Mouse (Mus musculus): ENCODE data around the gene St6galnac5. TPM values are rescaled to one million over a fixed set of nuclear protein-coding genes. Genes with fewer than 3 reads are reported as not detected.

Gene St6galnac5
- polyA plus RNA-seq, 1 experiment from 2014 or later, result 8.4 TPM

DNA sequence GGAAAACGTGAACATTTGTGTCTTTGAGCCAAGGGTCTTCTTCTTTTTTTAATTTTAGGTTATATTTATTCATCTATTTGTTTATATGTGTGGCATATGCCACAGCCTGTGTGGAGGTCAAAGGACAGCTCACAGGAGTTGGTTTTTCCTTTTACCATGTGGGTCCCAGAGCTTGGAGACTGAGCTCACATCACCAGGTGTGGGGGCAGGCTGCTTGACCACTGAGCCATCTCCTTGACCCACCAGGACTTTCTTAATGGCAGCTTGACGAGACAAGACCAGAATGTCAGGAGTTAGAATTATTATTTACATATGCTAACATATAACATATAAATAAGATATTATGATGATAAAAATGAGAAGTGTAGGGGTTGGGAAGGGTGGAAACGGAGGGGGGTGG, 85.9 kb downstream of the St6galnac5 start:
- H3K9ac ChIP-seq (ENCODE audit: low read length), result no peak overlapping the region
- H3K4me2 ChIP-seq (ENCODE audit: low read length), result no peak overlapping the region
- DNase-seq (ENCODE audit: low spot score) (no peak), ATAC-seq (no peak)
- H3K4me3 ChIP-seq (ENCODE audit: low read depth, low read length), result no peak overlapping the region
- no peaks in the 10 kb centered on the region for H3K36me3 ChIP-seq (ENCODE audit: control insufficient read depth, insufficient read depth, low read length)
- H3K9me3 ChIP-seq (replicated peaks; ENCODE audit: control insufficient read depth, low read length), result no peaks in the 10 kb centered on the region
- no peak overlapping the region for H3K27ac ChIP-seq (ENCODE audit: low read depth, low read length)
- no peaks in the 10 kb centered on the region for H3K4me1 ChIP-seq (ENCODE audit: control insufficient read depth, insufficient read depth, low read length)
- 73% methylated on average over 3 of the region's 3 CpGs for WGBS
- H3K27me3 ChIP-seq (replicated peaks; ENCODE audit: control insufficient read depth, insufficient read depth, low read length), result no peaks in the 10 kb centered on the region

- Histone ChIP-seq H3K4me3 (ENCODE audit: low read depth, low read length) (no peak overlapping the region), H3K4me1 (ENCODE audit: control insufficient read depth, insufficient read depth, low read length) (no peaks in the 10 kb centered on the region), H3K27ac (ENCODE audit: low read depth, low read length) (no peak overlapping the region), H3K27me3 (replicated peaks; ENCODE audit: control insufficient read depth, insufficient read depth, low read length) (no peaks in the 10 kb centered on the region), H3K9ac (ENCODE audit: low read length) (no peak overlapping the region), H3K36me3 (ENCODE audit: control insufficient read depth, insufficient read depth, low read length) (no peaks in the 10 kb centered on the region), H3K9me3 (replicated peaks; ENCODE audit: control insufficient read depth, low read length) (no peaks in the 10 kb centered on the region), H3K4me2 (ENCODE audit: low read length) (no peak overlapping the region)
- no peak for DNase-seq (ENCODE audit: low spot score)
- ATAC-seq, result no peak
- WGBS, result 71% methylated on average over 4 of the region's 4 CpGs
Measured at GRCm38 (mm10) chr3:152894935-152895334, 87.1 kb downstream of the St6galnac5 start.

GRCm38 (mm10) chr3:152888116-152888515, 93.9 kb downstream of the St6galnac5 start:
- Histone ChIP-seq H3K9ac (ENCODE audit: low read length) (no peak overlapping the region), H3K27ac (ENCODE audit: low read depth, low read length) (no peak overlapping the region), H3K4me1 (ENCODE audit: control insufficient read depth, insufficient read depth, low read length) (0 out of 2 replicates have a peak, but pooled peaks cover 4% of the 10 kb centered on the region), H3K36me3 (ENCODE audit: control insufficient read depth, insufficient read depth, low read length) (no peaks in the 10 kb centered on the region), H3K9me3 (replicated peaks; ENCODE audit: control insufficient read depth, low read length) (no peaks in the 10 kb centered on the region), H3K4me2 (ENCODE audit: low read length) (no peak overlapping the region), H3K27me3 (replicated peaks; ENCODE audit: control insufficient read depth, insufficient read depth, low read length) (no peaks in the 10 kb centered on the region), H3K4me3 (ENCODE audit: low read depth, low read length) (no peak overlapping the region)
- DNase-seq (ENCODE audit: low spot score) (no peak), ATAC-seq (no peak)
- 65% methylated on average over 7 of the region's 7 CpGs for WGBS

- H3K4me3 ChIP-seq (ENCODE audit: low read depth, low read length), result no peak overlapping the region
Measured at GRCm38 (mm10) chr3:152886749-152887148, 95.3 kb downstream of the St6galnac5 start.

DNA sequence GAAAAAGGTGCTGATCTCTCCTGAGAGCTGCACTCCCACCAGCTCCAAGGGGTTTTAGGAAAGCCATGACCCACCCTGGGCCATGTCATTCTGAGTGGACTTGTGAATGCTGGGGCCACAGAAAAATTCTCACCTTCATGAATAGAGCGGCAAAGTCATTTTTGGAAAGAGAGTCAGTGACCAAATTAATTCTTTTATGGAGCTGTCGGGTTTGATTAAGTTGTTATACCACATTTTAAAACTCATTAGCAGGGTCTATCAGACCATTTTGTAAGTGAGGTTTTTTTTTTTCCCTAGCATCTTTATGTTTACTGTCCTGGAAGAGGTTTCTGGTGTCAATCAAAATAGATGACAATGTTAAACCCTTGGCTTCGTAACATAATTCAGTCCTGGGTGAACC, 98.5 kb downstream of the St6galnac5 start:
- 0 out of 2 replicates have a peak, but pooled peaks cover 6% of the 10 kb centered on the region for H3K4me1 ChIP-seq (ENCODE audit: control insufficient read depth, insufficient read depth, low read length)
- no peak overlapping the region for H3K4me2 ChIP-seq (ENCODE audit: low read length)
- no peak overlapping the region for H3K27ac ChIP-seq (ENCODE audit: low read depth, low read length)
- no peaks in the 10 kb centered on the region for H3K9me3 ChIP-seq (replicated peaks; ENCODE audit: control insufficient read depth, low read length)
- H3K36me3 ChIP-seq (ENCODE audit: control insufficient read depth, insufficient read depth, low read length), result no peaks in the 10 kb centered on the region
- WGBS, result 71% methylated on average over 3 of the region's 3 CpGs
- no peak overlapping the region for H3K4me3 ChIP-seq (ENCODE audit: low read depth, low read length)
- no peak overlapping the region for H3K9ac ChIP-seq (ENCODE audit: low read length)
- no peaks in the 10 kb centered on the region for H3K27me3 ChIP-seq (replicated peaks; ENCODE audit: control insufficient read depth, insufficient read depth, low read length)
- no peak for ATAC-seq
- no peak for DNase-seq (ENCODE audit: low spot score)

More at GRCm38 (mm10) chr3:152886749-152887148, 95.3 kb downstream of the St6galnac5 start:
- Histone ChIP-seq H3K9ac (ENCODE audit: low read length) (no peak overlapping the region), H3K36me3 (ENCODE audit: control insufficient read depth, insufficient read depth, low read length) (no peaks in the 10 kb centered on the region), H3K9me3 (replicated peaks; ENCODE audit: control insufficient read depth, low read length) (no peaks in the 10 kb centered on the region), H3K27ac (ENCODE audit: low read depth, low read length) (no peak overlapping the region), H3K27me3 (replicated peaks; ENCODE audit: control insufficient read depth, insufficient read depth, low read length) (no peaks in the 10 kb centered on the region), H3K4me2 (ENCODE audit: low read length) (no peak overlapping the region), H3K4me1 (ENCODE audit: control insufficient read depth, insufficient read depth, low read length) (0 out of 2 replicates have a peak, but pooled peaks cover 6% of the 10 kb centered on the region)
- DNase-seq (ENCODE audit: low spot score) (no peak), ATAC-seq (no peak)

- no peaks in the 10 kb centered on the region for H3K36me3 ChIP-seq (ENCODE audit: control insufficient read depth, insufficient read depth, low read length)
- no peak for DNase-seq (ENCODE audit: low spot score)
- WGBS, result 89% methylated on average over 4 of the region's 4 CpGs
- H3K27ac ChIP-seq (ENCODE audit: low read depth, low read length), result no peak overlapping the region
- H3K9ac ChIP-seq (ENCODE audit: low read length), result no peak overlapping the region
- H3K4me1 ChIP-seq (ENCODE audit: control insufficient read depth, insufficient read depth, low read length), result 0 out of 2 replicates have a peak, but pooled peaks cover 6% of the 10 kb centered on the region
- no peaks in the 10 kb centered on the region for H3K9me3 ChIP-seq (replicated peaks; ENCODE audit: control insufficient read depth, low read length)
- no peaks in the 10 kb centered on the region for H3K27me3 ChIP-seq (replicated peaks; ENCODE audit: control insufficient read depth, insufficient read depth, low read length)
- ATAC-seq, result no peak
- H3K4me3 ChIP-seq (ENCODE audit: low read depth, low read length), result no peak overlapping the region
- H3K4me2 ChIP-seq (ENCODE audit: low read length), result no peak overlapping the region
Measured at GRCm38 (mm10) chr3:152881706-152882105, 100.3 kb downstream of the St6galnac5 start.

- DNase-seq (ENCODE audit: low spot score), result no peak
- no peak overlapping the region for H3K4me3 ChIP-seq (ENCODE audit: low read depth, low read length)
Measured at GRCm38 (mm10) chr3:152880121-152880835, 101.8 kb downstream of the St6galnac5 start.

GRCm38 (mm10) chr3:152875723-152876290, 106.2 kb downstream of the St6galnac5 start:
- H3K27ac ChIP-seq (ENCODE audit: low read depth, low read length), result no peak overlapping the region
- H3K9ac ChIP-seq (ENCODE audit: low read length), result no peak overlapping the region
- H3K9me3 ChIP-seq (replicated peaks; ENCODE audit: control insufficient read depth, low read length), result no peaks in the 10 kb centered on the region
- no peaks in the 10 kb centered on the region for H3K36me3 ChIP-seq (ENCODE audit: control insufficient read depth, insufficient read depth, low read length)
- WGBS, result 85% methylated on average over 6 of the region's 6 CpGs
- ATAC-seq (no peak), DNase-seq (ENCODE audit: low spot score) (no peak)
- H3K4me3 ChIP-seq (ENCODE audit: low read depth, low read length), result no peak overlapping the region
- no peaks in the 10 kb centered on the region for H3K27me3 ChIP-seq (replicated peaks; ENCODE audit: control insufficient read depth, insufficient read depth, low read length)
- H3K4me2 ChIP-seq (ENCODE audit: low read length), result no peak overlapping the region
- no peaks in the 10 kb centered on the region for H3K4me1 ChIP-seq (ENCODE audit: control insufficient read depth, insufficient read depth, low read length)

More at GRCm38 (mm10) chr3:152880121-152880835, 101.8 kb downstream of the St6galnac5 start:
- ATAC-seq, result no peak
- Histone ChIP-seq H3K4me2 (ENCODE audit: low read length) (no peak overlapping the region), H3K4me1 (ENCODE audit: control insufficient read depth, insufficient read depth, low read length) (0 out of 2 replicates have a peak, but pooled peaks cover 6% of the 10 kb centered on the region), H3K9me3 (replicated peaks; ENCODE audit: control insufficient read depth, low read length) (no peaks in the 10 kb centered on the region), H3K27ac (ENCODE audit: low read depth, low read length) (no peak overlapping the region), H3K36me3 (ENCODE audit: control insufficient read depth, insufficient read depth, low read length) (no peaks in the 10 kb centered on the region), H3K9ac (ENCODE audit: low read length) (no peak overlapping the region), H3K27me3 (replicated peaks; ENCODE audit: control insufficient read depth, insufficient read depth, low read length) (no peaks in the 10 kb centered on the region)
- WGBS, result 66% methylated on average over 15 of the region's 15 CpGs

All from forebrain, embryonic 14.5 days (tissue).